Mouse (Mus musculus): Measurements from ENCODE around the gene Hck. TPM values are rescaled to one million over a fixed set of nuclear protein-coding genes. Genes with fewer than 3 reads are reported as not detected.

Gene Hck
- polyA plus RNA-seq, 1 experiment from 2014 or later = 2.3 TPM

- no peak overlapping the region for H3K9ac ChIP-seq (replicated peaks; ENCODE audit: low read length)
- H3K9me3 ChIP-seq (ENCODE audit: control insufficient read depth, low read length) = no peaks in the 10 kb centered on the region
- WGBS = 53% methylated on average over 4 of the region's 4 CpGs
- H3K36me3 ChIP-seq (ENCODE audit: control insufficient read depth, insufficient read depth, low read length) = no peaks in the 10 kb centered on the region
- H3K4me2 ChIP-seq (ENCODE audit: low read length) = no peak overlapping the region
- H3K4me1 ChIP-seq (ENCODE audit: control insufficient read depth, insufficient read depth, low read length) = no peaks in the 10 kb centered on the region
- DNase-seq (no peak), ATAC-seq (ENCODE audit: low FRiP score, low TSS enrichment) (no peak)
- no peaks in the 10 kb centered on the region for H3K27me3 ChIP-seq (ENCODE audit: control insufficient read depth, insufficient read depth, low read length)
- no peak overlapping the region for H3K27ac ChIP-seq (replicated peaks; ENCODE audit: low read depth, low read length)
- H3K4me3 ChIP-seq (replicated peaks; ENCODE audit: low read depth, low read length) = no peak overlapping the region
These were observed 27.9 kb downstream of the Hck start for GRCm38 (mm10) chr2:153136211-153136610.

GRCm38 (mm10) chr2:153139158-153139557, 30.9 kb downstream of the Hck start:
- no peak for ATAC-seq (ENCODE audit: low FRiP score, low TSS enrichment)

GRCm38 (mm10) chr2:153139996-153140613, 31.8 kb downstream of the Hck start:
- ATAC-seq (ENCODE audit: low FRiP score, low TSS enrichment) = peak; percentile 70; the same call in 1 of the 2 replicates
- H3K9me3 ChIP-seq (ENCODE audit: control insufficient read depth, low read length) = no peaks in the 10 kb centered on the region
- no peaks in the 10 kb centered on the region for H3K4me1 ChIP-seq (ENCODE audit: control insufficient read depth, insufficient read depth, low read length)
- H3K4me2 ChIP-seq (ENCODE audit: low read length) = no peak overlapping the region
- no peak overlapping the region for H3K9ac ChIP-seq (replicated peaks; ENCODE audit: low read length)
- 8% methylated on average over 9 of the region's 9 CpGs for WGBS
- H3K4me3 ChIP-seq (replicated peaks; ENCODE audit: low read depth, low read length) = no peak overlapping the region
- H3K36me3 ChIP-seq (ENCODE audit: control insufficient read depth, insufficient read depth, low read length) = no peaks in the 10 kb centered on the region
- H3K27me3 ChIP-seq (ENCODE audit: control insufficient read depth, insufficient read depth, low read length) = no peaks in the 10 kb centered on the region
- peak; percentile 74 for DNase-seq
- peak overlapping the region; percentile 45; the same call in 1 of the 2 replicates for H3K27ac ChIP-seq (replicated peaks; ENCODE audit: low read depth, low read length)

More at GRCm38 (mm10) chr2:153139158-153139557, 30.9 kb downstream of the Hck start:
- H3K4me1 ChIP-seq (ENCODE audit: control insufficient read depth, insufficient read depth, low read length) = no peaks in the 10 kb centered on the region
- H3K36me3 ChIP-seq (ENCODE audit: control insufficient read depth, insufficient read depth, low read length) = no peaks in the 10 kb centered on the region
- H3K4me3 ChIP-seq (replicated peaks; ENCODE audit: low read depth, low read length) = no peak overlapping the region
- WGBS = 87% methylated on average over 7 of the region's 7 CpGs
- no peaks in the 10 kb centered on the region for H3K9me3 ChIP-seq (ENCODE audit: control insufficient read depth, low read length)
- H3K27ac ChIP-seq (replicated peaks; ENCODE audit: low read depth, low read length) = no peak overlapping the region
- no peak for DNase-seq
- no peaks in the 10 kb centered on the region for H3K27me3 ChIP-seq (ENCODE audit: control insufficient read depth, insufficient read depth, low read length)
- H3K9ac ChIP-seq (replicated peaks; ENCODE audit: low read length) = no peak overlapping the region
- H3K4me2 ChIP-seq (ENCODE audit: low read length) = no peak overlapping the region

- Histone ChIP-seq H3K4me2 (ENCODE audit: low read length) (no peak overlapping the region), H3K9me3 (ENCODE audit: control insufficient read depth, low read length) (no peaks in the 10 kb centered on the region), H3K4me3 (replicated peaks; ENCODE audit: low read depth, low read length) (no peak overlapping the region), H3K27me3 (ENCODE audit: control insufficient read depth, insufficient read depth, low read length) (no peaks in the 10 kb centered on the region), H3K9ac (replicated peaks; ENCODE audit: low read length) (no peak overlapping the region), H3K4me1 (ENCODE audit: control insufficient read depth, insufficient read depth, low read length) (no peaks in the 10 kb centered on the region), H3K27ac (replicated peaks; ENCODE audit: low read depth, low read length) (no peak overlapping the region), H3K36me3 (ENCODE audit: control insufficient read depth, insufficient read depth, low read length) (no peaks in the 10 kb centered on the region)
- DNase-seq = peak; percentile 87
- 30% methylated on average over 10 of the region's 10 CpGs for WGBS
- no peak for ATAC-seq (ENCODE audit: low FRiP score, low TSS enrichment)
These were observed 34.4 kb downstream of the Hck start for GRCm38 (mm10) chr2:153142620-153143199.

GRCm38 (mm10) chr2:153145346-153145745, 37.1 kb downstream of the Hck start:
- H3K4me1 ChIP-seq (ENCODE audit: control insufficient read depth, insufficient read depth, low read length) = no peaks in the 10 kb centered on the region
- H3K4me3 ChIP-seq (replicated peaks; ENCODE audit: low read depth, low read length) = no peak overlapping the region
- DNase-seq (no peak), ATAC-seq (ENCODE audit: low FRiP score, low TSS enrichment) (no peak)
- WGBS = 79% methylated on average over 5 of the region's 5 CpGs
- H3K36me3 ChIP-seq (ENCODE audit: control insufficient read depth, insufficient read depth, low read length) = no peaks in the 10 kb centered on the region
- H3K27me3 ChIP-seq (ENCODE audit: control insufficient read depth, insufficient read depth, low read length) = no peaks in the 10 kb centered on the region
- H3K27ac ChIP-seq (replicated peaks; ENCODE audit: low read depth, low read length) = no peak overlapping the region
- no peak overlapping the region for H3K9ac ChIP-seq (replicated peaks; ENCODE audit: low read length)
- no peak overlapping the region for H3K4me2 ChIP-seq (ENCODE audit: low read length)
- no peaks in the 10 kb centered on the region for H3K9me3 ChIP-seq (ENCODE audit: control insufficient read depth, low read length)

- Histone ChIP-seq H3K4me1 (ENCODE audit: control insufficient read depth, insufficient read depth, low read length) (no peaks in the 10 kb centered on the region), H3K27me3 (ENCODE audit: control insufficient read depth, insufficient read depth, low read length) (no peaks in the 10 kb centered on the region), H3K4me2 (ENCODE audit: low read length) (no peak overlapping the region), H3K36me3 (ENCODE audit: control insufficient read depth, insufficient read depth, low read length) (no peaks in the 10 kb centered on the region), H3K27ac (replicated peaks; ENCODE audit: low read depth, low read length) (no peak overlapping the region), H3K4me3 (replicated peaks; ENCODE audit: low read depth, low read length) (no peak overlapping the region), H3K9ac (replicated peaks; ENCODE audit: low read length) (no peak overlapping the region), H3K9me3 (ENCODE audit: control insufficient read depth, low read length) (no peaks in the 10 kb centered on the region)
- ATAC-seq (ENCODE audit: low FRiP score, low TSS enrichment) (no peak), DNase-seq (no peak)
- 82% methylated on average over 3 of the region's 3 CpGs for WGBS
These were observed 39.0 kb downstream of the Hck start for GRCm38 (mm10) chr2:153147236-153147635.

- H3K4me2 ChIP-seq (ENCODE audit: low read length) = no peak overlapping the region
- DNase-seq (peak; percentile 81), ATAC-seq (ENCODE audit: low FRiP score, low TSS enrichment) (no peak)
- no peaks in the 10 kb centered on the region for H3K9me3 ChIP-seq (ENCODE audit: control insufficient read depth, low read length)
- H3K36me3 ChIP-seq (ENCODE audit: control insufficient read depth, insufficient read depth, low read length) = no peaks in the 10 kb centered on the region
- H3K4me3 ChIP-seq (replicated peaks; ENCODE audit: low read depth, low read length) = no peak overlapping the region
- 21% methylated on average over 3 of the region's 3 CpGs for WGBS
- no peak overlapping the region for H3K27ac ChIP-seq (replicated peaks; ENCODE audit: low read depth, low read length)
- no peaks in the 10 kb centered on the region for H3K4me1 ChIP-seq (ENCODE audit: control insufficient read depth, insufficient read depth, low read length)
- H3K9ac ChIP-seq (replicated peaks; ENCODE audit: low read length) = no peak overlapping the region
- H3K27me3 ChIP-seq (ENCODE audit: control insufficient read depth, insufficient read depth, low read length) = no peaks in the 10 kb centered on the region
These were observed 39.4 kb downstream of the Hck start for GRCm38 (mm10) chr2:153147715-153148114.

GRCm38 (mm10) chr2:153149742-153150141, 41.5 kb downstream of the Hck start:
- WGBS = 79% methylated on average over 3 of the region's 3 CpGs
- no peaks in the 10 kb centered on the region for H3K27me3 ChIP-seq (ENCODE audit: control insufficient read depth, insufficient read depth, low read length)
- DNase-seq (no peak), ATAC-seq (ENCODE audit: low FRiP score, low TSS enrichment) (no peak)
- no peaks in the 10 kb centered on the region for H3K9me3 ChIP-seq (ENCODE audit: control insufficient read depth, low read length)
- H3K36me3 ChIP-seq (ENCODE audit: control insufficient read depth, insufficient read depth, low read length) = no peaks in the 10 kb centered on the region
- H3K9ac ChIP-seq (replicated peaks; ENCODE audit: low read length) = no peak overlapping the region
- no peaks in the 10 kb centered on the region for H3K4me1 ChIP-seq (ENCODE audit: control insufficient read depth, insufficient read depth, low read length)
- no peak overlapping the region for H3K4me2 ChIP-seq (ENCODE audit: low read length)
- H3K4me3 ChIP-seq (replicated peaks; ENCODE audit: low read depth, low read length) = no peak overlapping the region
- H3K27ac ChIP-seq (replicated peaks; ENCODE audit: low read depth, low read length) = no peak overlapping the region

GRCm38 (mm10) chr2:153151026-153151425, 42.8 kb downstream of the Hck start:
- no peak overlapping the region for H3K4me2 ChIP-seq (ENCODE audit: low read length)
- ATAC-seq (ENCODE audit: low FRiP score, low TSS enrichment) (no peak), DNase-seq (no peak)
- no peaks in the 10 kb centered on the region for H3K27me3 ChIP-seq (ENCODE audit: control insufficient read depth, insufficient read depth, low read length)
- H3K36me3 ChIP-seq (ENCODE audit: control insufficient read depth, insufficient read depth, low read length) = no peaks in the 10 kb centered on the region
- no peak overlapping the region for H3K4me3 ChIP-seq (replicated peaks; ENCODE audit: low read depth, low read length)
- no peaks in the 10 kb centered on the region for H3K4me1 ChIP-seq (ENCODE audit: control insufficient read depth, insufficient read depth, low read length)
- H3K9me3 ChIP-seq (ENCODE audit: control insufficient read depth, low read length) = no peaks in the 10 kb centered on the region
- WGBS = 83% methylated on average over 7 of the region's 7 CpGs
- no peak overlapping the region for H3K27ac ChIP-seq (replicated peaks; ENCODE audit: low read depth, low read length)
- no peak overlapping the region for H3K9ac ChIP-seq (replicated peaks; ENCODE audit: low read length)
